Mouse (Mus musculus): ENCODE measurements around the gene Zfp941.

GRCm38 (mm10) chr7:140835758-140836087, 13.7 kb upstream of the Zfp941 start:
- TF ChIP-seq CTCF (conservative IDR thresholded peaks at IDR 0.05; ENCODE audit: low read length): no peak
- no peak for TF ChIP-seq POU5F1 (IDR thresholded peaks at IDR 0.05; ENCODE audit: borderline replicate concordance, low read length)
- TF ChIP-seq NANOG (IDR thresholded peaks at IDR 0.05; ENCODE audit: borderline replicate concordance, low read length): no peak

Data from E14TG2a.4 (cell line).